Mouse (Mus musculus): ENCODE measurements around the gene Zfp985.
"Not testable (repeated sequence)": the region's sequence is repeated elsewhere in the genome, so short reads cannot be mapped to it uniquely, and the experiment has no call there.

DNA sequence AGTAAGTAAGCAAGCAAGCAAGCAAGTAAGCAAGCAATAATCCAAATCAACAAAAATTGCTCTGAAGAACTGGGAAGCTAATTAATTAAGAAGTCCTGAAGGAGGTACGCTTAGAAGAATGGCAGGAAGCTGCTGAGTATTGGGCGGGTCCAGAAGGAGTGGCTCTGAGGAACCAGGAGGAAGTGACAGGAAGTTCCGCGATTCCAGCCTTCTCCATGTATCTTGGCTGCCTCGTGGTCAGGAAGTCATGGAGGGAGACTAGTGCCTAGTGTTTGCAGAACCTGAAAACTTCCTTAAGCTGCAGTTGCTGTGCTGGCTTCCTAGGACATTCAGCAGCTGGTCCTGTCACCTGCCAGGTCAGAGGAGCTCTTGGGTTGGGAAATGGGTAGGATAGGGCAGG is at the start of gene Zfp985:
- not testable (repeated sequence) for TF ChIP-seq CTCF (IDR thresholded peaks at IDR 0.05; ENCODE audit: borderline replicate concordance, extremely low read depth, insufficient read depth, insufficient read length); POLR2A (IDR thresholded peaks at IDR 0.05; ENCODE audit: borderline replicate concordance, extremely low read depth, insufficient read depth, insufficient read length, poor library complexity, severe bottlenecking)
